Mouse (Mus musculus) gastrocnemius, postnatal 14 days (tissue): Measurements from ENCODE around the gene Fam214a. TPM values are rescaled to one million over a fixed set of nuclear protein-coding genes. Genes with fewer than 3 reads are reported as not detected.

Experiments
- DNase-seq: peaks from one replicate; pipeline ENCODE4 v3.0.0; 2021; ENCODE audit warnings: mixed read lengths
- intact Hi-C: fragments of 180-260 bp; cut with DNase I; formaldehyde crosslinking; loops from one replicate; pipeline ENCODE4 v1.15.1; 2025; ENCODE audit warnings: low total_unique reads
- total RNA-seq, 2 experiments: library from RNA; stranded (reverse); gene quantifications; 2 replicates each; pipeline ENCODE4 v1.2.3; 2021

The Fam214a gene
- total RNA-seq, 2 experiments from 2014 or later, result 21.3 to 31.1 TPM

DNA sequence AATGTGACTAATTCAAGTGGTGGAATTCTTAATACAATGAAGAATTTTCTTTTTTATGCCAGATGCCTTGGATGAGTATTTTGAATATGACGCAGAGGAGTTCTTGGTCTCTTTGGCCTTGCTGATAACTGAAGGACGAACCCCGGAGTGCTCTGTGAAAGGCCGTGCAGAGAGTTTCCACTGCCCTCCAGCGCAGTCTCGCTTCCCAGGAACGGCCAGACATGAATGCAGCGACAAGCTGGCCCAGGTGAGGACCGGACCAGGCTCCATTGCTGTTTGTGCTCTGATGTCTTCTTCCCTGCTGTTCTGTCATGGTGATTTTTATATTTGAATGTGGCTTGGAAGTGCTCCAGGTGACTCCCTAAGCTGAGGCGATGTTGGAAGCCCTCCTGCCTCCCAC lies 51.5 kb downstream of the Fam214a start:
- DNase-seq, result no peak
- intact Hi-C loops, result loop anchor here (10.0 kb wide), 1 partner anchor 49 kb away; the partner anchor contains the start of gene Fam214a

DNA sequence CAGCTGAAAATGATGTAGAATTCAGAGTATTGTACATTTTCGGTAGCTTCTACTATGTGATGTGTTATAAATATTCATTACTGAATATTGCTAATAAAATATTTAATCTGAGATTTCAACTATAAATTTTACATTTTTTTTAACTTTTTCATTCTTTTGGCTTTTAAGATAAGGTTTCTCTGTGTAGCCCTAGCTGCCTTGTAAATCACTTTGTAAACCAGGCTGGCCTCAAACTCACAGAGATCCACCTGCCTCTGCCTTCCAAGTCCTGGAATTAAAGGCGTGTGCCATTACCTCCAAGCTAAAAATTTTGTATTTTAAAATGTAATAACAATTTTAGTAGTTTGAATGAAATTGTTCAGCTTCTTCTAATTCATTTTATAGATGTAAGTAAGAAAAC lies 63.9 kb downstream of the Fam214a start:
- intact Hi-C loops, result no loop called here
- DNase-seq, result no peak

DNA sequence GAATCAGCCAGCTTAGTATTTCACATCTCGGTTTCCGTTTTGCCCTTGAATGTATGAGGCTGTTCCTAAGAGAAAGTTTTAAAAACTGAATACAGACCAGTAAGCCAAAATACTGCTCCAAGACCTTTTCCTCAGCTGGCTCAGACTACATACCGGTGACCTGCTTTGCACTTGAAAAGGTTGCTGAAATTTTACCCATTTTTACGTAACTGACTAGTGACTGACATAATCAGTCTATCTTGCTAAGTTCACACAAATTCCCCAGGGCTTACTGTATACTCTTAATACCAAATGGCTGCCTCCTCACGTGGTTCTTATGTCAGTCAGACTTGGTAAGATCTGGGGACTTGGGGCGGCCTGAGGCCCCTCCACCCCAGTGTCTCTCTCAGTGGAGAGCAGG lies 66.5 kb downstream of the Fam214a start:
- no peak for DNase-seq
- intact Hi-C loops, result no loop called here

DNA sequence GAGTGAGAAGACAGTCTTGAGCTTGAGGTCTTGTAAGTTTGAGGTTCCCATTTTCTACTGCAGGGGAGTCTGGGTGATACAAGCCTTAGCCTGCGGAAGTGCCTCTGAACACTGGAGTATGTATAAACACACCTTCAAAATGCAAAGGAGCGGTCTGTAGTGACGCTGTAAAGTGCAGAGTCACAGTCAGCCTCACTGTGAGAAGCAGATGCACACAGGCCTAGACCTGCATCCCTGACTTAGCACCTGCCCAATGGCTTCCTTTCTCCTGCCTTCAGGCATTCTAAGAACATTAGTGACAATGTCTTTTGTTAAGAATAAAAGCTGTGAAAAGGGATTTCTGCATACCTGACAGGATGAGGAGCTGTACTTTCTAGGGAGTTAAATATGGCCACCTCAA lies 66.9 kb downstream of the Fam214a start:
- no peak for DNase-seq
- intact Hi-C loops, result no loop called here

DNA sequence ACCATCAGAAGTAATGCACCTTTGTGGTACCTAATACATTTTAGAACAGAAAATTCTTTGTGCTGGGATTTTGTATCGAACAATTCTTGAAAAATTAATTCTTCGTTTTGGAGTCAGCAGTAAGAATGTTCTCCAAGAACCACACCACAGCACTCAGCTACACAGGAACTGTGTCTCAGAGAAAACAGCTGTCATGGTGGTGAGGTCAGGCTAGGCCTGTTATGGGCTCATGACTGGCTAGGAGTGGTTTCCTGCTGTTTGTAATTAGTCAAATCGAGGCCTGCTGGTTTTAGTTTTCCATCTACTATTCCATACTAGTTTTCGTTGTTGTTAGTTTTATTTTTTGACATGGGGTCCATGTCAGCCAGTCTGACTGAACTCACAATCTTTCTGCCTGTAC lies 67.9 kb downstream of the Fam214a start:
- no peak for DNase-seq
- intact Hi-C loops, result no loop called here

DNA sequence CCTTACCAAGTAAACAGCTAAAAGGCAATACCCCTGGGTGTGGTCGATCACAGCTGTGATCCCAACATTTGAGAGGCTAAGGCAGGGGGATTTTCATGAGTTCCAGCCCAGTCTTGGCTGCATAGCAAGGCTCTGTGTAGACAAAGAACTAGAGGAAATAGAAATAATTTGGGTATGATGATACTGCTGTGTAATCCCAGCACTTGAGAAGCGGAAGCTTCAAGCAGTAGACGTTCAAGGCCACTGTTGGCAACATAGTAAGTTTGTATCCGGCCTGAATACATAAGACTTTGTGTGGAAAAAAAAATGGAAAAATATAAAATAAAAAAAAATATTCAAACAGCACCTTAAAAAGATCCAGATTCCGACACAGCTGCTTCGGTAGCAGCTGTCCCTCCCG lies 69.9 kb downstream of the Fam214a start:
- no peak for DNase-seq
- intact Hi-C loops, result no loop called here

DNA sequence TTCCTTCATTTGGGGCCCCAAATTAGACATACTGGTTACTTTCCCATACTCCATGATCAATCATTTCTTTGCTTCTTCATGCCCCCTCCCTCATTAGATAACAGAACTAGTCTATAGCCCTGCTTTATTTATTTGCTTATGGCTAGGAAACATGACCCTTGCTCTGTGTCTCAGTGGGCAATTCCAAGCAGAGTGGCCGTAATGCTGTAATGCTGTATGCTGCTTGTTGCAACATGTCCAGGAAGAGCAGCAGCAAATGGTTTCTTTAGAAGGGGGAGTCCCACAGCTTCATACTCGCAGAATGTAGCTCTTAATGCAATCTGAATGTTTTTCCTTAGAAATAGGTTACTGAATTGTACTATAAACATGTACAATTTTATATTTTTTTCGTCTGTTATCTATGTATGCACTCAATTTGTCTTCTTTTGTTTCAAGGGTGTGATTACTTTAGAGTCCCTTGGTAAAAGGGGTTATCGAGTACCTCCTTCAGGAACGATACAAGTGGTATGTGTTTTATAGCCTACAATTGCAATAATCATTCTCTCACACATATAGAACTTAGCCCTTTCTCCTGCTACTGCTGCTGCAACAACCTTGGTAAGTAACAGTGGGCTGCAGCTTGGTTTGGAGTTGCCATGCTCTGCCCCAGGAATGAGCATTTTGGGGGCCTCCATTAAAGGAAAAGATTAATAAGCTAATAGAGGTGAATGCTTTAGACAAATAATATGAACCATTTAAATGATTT lies 70.6 kb downstream of the Fam214a start:
- no peak for DNase-seq
- intact Hi-C loops, result no loop called here

DNA sequence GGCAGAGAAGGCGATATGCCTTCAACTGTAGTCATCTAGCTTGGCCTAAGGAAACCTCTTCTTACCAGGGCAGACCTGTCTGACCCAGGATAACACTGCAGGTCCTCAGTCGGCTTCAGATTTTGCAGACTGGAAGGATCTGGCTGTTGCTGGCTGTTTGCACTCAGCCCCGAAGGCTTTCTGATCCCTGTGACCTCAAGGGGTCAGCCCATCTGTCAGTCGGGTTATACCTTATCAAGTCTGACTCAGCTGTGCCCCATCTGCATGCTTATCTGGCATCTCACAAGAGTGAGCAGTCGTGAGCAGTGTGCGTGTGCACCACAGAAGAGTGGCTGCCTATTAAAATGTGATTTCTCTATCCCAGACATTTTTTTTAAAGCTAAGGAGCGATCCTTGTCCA lies 71.4 kb downstream of the Fam214a start:
- intact Hi-C loops, result no loop called here
- no peak for DNase-seq

DNA sequence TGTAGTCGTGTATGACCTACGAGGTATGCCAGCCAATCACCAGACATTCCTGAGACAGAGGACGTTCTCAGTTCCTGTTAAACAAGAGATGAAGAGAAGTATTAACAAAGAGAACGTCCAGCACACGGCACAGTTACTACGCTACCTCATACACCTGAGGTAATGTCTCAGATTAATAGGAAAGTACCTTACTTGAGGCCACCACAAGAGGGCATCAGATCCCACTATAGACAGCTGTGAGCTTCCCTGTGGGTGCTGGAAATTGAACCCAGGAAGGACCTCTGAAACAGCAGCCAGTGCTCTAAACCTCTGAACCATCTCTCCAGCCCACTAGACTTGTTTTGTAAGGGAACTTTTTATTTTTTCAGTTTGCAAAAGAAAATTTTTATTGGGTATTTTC lies 73.0 kb downstream of the Fam214a start:
- intact Hi-C loops, result loop anchor here (5.0 kb wide), 1 partner anchor 118 kb away; no protein-coding TSS in a partner anchor
- no peak for DNase-seq

DNA sequence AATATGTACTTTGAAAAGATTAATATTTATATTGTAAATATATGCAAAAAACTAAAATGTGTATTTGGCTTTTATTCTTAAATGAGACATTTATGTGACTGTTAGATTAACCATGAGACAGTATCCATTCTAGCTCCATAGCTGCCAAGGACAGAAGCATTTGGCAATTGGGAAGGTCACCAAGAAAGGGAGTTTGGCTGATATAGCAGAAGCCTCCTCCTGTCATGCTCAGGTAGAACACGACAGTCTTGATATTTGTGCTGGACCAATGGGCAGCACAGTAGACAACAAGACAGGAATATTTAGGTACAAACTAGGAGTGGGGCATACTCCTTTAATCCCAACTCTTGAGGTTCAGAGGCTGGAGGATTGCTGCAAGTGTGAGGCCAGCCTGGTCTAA lies 79.7 kb downstream of the Fam214a start:
- DNase-seq, result no peak
- intact Hi-C loops, result no loop called here

DNA sequence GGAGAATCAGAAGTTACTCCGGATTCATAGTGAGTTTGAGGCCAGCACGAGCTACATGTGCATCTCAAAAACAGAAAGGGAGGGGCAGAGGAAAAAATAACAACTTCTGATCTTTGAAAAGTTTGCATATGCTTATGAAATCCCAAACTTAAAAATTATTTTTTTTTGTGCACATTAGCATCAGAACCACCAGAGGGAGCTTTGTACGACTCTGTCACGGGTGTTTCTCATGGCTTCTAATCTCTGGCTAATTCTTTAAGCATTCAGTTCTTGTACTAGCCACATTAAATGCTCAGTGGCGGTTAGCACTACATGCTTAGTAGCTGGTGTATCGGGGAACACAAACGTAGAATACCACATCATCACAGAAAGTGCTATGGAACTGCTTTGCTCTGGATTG lies 80.5 kb downstream of the Fam214a start:
- DNase-seq, result no peak
- intact Hi-C loops, result no loop called here

DNA sequence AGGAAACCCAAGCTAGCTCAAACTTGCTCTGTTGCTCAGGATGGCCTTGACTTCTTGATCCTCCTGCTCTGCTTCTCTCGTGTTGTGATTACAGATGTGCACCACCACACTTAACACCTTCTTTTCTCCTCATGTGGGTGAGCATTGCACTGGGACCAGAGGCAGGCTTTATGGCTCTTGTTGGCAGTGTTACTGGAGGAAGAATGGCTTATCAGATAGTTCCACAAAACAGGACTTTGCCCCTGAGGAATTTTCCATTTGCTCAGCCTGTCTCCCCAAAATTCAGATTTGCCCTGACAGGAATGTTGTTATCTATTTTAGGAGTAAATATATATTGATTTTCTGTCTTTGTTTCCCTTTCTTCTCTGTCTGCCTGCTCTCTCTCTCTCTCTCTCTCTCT lies 82.0 kb downstream of the Fam214a start:
- no peak for DNase-seq
- intact Hi-C loops, result no loop called here

DNA sequence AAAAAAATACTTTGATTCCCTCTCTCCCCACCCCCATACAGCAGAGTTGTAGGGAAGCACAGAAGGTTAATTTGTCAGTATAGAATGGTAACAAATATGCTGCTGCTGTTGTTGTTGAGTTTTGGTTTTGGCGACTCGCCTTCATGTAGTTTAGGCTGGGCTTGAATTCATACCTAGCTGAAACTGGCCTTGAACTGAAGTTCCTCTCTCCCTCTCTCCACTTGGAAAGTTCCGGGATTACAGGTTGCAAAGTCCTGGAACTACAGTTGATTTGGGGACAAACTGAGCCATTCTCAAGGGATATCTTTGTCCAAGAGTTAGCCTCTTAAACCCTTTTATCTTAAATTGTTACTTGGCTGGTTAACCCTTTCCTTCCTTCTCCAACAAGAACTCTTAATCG lies 83.3 kb downstream of the Fam214a start:
- intact Hi-C loops, result no loop called here
- no peak for DNase-seq

DNA sequence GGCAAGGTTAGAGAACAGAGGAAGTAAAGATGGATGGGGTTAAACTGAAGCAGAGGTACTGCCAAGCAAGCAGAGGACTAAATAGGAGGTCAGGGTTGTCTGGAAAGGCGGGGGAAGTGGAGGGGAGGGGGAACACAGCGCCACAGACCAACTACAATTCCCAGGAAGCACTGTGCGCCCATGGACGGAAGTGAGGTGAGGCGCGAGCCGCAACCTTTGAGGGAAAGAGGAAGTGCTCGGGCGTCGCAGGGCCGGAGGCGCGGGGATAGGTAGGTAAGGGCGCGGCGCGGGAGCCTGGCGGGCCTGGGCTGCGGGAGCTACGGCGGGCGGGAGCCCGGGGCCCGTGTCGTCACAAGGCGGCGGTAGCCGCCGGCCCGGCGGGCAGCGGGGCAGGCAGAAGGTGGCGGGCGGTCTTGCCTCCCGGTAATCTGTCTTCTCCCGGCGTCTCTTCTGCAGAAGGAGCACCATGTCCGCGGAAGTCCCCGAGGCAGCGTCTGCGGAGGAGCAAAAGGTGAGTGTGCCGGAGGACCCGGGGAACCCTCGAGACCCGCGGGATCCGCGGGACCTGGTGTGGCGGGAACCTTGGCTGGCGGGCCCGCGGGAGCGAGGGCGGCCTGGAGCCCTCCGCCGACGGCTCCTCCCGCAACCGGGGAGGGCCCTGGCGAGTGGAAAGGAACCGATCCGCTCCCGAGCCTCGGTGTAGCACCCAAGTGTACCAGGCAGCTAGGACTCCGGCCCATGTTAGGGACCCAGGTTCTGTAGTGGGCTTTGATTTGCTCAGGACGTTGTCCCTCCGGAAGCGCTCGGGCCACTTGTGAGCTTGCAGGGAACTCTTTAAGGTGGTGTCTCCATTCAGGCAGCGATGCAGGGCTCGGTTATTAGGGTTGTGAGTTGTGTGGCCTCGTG lies 85.0 kb downstream of the Fam214a start, which contains the start of gene Arpp19:
Gene Arpp19 (plus strand): TSS at position 164 of the 906 bp plus-strand sequence.
- peak; percentile 82 for DNase-seq
- intact Hi-C loops, result no loop called here

DNA sequence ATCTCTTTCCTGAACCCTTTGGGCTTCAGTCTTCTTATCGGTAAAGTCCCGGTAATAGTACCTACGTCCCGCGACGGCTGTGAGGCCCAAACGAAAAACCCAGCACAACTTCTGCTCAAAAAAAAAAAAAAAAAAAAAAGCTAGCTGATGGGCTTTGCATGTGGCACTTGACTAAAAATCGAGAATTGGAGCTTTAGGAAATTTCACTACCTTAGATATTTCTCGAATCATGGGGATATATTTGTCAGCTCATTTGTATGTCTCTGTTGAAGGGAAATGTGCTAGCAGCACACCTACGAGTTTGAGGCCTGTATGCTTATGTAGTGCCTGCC lies 85.6 kb downstream of the Fam214a start:
- DNase-seq, result no peak
- intact Hi-C loops, result no loop called here

DNA sequence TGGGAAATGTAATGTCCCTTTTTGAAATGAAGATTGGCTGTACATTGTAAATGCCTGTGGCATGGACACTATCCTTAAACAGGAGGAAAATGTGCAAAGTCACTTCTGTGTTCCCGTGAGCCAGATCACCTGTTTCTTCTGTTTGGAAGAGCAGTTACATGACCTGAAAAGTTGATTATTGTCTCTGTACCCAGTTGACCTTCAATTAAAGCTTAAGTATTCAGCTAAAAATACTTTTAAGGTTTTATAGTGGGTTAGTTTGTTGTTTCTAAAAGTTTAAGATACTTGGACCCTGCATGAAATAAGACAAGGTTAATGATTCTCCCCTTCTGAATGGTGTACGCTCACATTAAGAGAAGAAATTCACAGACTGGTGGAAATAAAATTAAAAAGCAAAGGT lies 87.9 kb downstream of the Fam214a start:
- intact Hi-C loops, result loop anchor here (10.0 kb wide), 1 partner anchor 234 kb away; no protein-coding TSS in a partner anchor
- no peak for DNase-seq

DNA sequence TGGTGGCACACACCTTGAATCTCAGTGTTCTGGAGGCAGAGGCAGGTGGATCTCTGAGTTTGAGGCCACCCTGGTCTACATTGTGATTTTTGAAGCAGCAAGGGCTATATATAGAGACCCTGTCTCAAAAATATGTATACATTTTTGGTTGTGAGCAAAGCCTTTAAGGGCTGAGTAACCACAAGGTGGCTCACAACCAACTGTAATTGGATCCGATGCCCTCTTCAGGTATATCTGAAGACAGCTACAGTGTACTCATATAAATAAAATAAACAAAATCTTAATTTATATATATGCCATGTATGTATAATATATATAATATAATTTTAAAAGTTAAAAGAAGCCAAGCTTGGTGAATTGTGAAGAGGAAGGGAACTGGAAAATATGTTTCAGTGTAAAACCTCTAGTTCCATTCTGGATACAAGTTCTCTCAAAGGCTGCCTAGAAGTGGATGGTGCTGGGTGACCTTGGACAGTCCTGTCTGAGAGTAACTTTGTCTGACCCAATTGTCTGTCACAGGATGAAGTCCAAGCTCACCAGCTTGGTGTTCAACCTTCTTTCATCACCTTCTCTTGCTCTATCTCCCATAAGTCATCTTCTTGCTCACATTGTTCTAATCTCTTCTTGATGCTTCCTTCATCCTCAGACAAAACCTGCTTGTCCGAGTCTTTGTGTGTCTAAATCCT lies 89.3 kb downstream of the Fam214a start:
- intact Hi-C loops, result loop anchor here (10.0 kb wide), 1 partner anchor 233 kb away; no protein-coding TSS in a partner anchor
- DNase-seq, result no peak

DNA sequence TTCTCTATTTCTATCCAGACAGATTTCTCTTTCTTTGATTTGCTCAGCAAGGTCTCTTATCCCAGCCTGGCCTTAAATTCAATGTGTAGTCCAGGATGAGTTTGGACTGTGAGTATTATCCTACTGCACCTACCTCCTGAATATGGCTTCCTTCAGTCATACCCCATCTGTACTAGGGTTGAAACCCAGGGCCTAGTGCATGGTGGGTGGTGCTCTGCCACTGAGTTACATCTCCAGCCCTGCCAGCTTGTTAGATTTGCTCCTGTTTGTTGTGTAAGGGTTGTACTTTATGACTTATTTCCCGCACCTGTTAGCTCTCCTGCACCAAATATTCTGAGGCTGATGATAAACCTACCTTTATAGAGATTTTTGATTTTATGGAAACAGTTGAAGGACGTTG lies 90.5 kb downstream of the Fam214a start:
- intact Hi-C loops, result loop anchor here (10.0 kb wide), 1 partner anchor 232 kb away; no protein-coding TSS in a partner anchor
- no peak for DNase-seq

DNA sequence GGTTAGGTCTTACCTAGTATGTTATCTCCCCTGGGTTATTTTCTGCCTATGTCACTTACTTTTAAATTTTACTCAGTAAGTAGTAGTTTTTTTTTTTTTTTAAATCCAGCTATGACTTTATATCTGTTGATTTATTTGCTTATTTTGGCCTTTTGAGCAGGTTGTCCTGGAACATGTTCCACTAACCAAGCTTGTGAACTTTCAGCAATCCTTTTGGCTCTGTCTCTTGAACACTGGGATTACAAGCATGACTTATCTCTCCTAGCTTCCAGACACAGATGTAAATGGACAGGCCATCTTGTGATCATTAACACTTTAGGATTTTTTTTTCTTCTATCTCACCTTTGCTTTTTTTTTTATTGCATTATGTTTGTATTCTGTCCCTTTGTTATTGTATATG lies 94.4 kb downstream of the Fam214a start:
- no peak for DNase-seq
- intact Hi-C loops, result loop anchor here (10.0 kb wide), 1 partner anchor 228 kb away; no protein-coding TSS in a partner anchor

DNA sequence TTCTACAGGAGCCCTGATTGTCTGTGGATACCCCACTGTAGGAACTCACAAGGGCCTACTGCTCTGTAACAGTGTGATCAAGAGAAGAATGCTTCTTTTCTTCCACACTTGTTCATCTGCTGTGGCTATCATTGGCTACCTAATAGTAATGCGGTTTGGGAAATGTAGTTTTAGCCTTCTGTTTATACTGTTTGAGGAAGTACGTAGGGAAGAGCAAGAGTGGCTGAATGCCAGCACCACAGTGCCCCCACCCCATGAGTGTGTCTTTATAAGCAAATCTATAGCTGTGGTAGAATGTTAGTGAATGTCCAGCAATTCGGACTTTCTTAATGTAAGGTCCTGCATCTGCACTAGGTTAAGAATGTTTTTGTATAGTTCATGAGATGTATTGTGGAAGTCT lies 96.4 kb downstream of the Fam214a start:
- no peak for DNase-seq
- intact Hi-C loops, result loop anchor here (10.0 kb wide), 1 partner anchor 226 kb away; no protein-coding TSS in a partner anchor
